Mouse (Mus musculus) ovary, adult 2 months (tissue): ENCODE results near the gene Hsd17b12. TPM values are rescaled to one million over a fixed set of nuclear protein-coding genes. Genes with fewer than 3 reads are reported as not detected.

ENCODE experiments used
- polyA plus RNA-seq: library from polyadenylated mRNA; depleted of rRNA; stranded (reverse); fragments of >200 nt; gene quantifications from 2 replicates; pipeline ENCODE4 v1.2.3, GENCODE M21; 2012; rRNA removed

The Hsd17b12 gene
- 15.8 and 22.8 TPM in 2 replicates for polyA plus RNA-seq

DNA sequence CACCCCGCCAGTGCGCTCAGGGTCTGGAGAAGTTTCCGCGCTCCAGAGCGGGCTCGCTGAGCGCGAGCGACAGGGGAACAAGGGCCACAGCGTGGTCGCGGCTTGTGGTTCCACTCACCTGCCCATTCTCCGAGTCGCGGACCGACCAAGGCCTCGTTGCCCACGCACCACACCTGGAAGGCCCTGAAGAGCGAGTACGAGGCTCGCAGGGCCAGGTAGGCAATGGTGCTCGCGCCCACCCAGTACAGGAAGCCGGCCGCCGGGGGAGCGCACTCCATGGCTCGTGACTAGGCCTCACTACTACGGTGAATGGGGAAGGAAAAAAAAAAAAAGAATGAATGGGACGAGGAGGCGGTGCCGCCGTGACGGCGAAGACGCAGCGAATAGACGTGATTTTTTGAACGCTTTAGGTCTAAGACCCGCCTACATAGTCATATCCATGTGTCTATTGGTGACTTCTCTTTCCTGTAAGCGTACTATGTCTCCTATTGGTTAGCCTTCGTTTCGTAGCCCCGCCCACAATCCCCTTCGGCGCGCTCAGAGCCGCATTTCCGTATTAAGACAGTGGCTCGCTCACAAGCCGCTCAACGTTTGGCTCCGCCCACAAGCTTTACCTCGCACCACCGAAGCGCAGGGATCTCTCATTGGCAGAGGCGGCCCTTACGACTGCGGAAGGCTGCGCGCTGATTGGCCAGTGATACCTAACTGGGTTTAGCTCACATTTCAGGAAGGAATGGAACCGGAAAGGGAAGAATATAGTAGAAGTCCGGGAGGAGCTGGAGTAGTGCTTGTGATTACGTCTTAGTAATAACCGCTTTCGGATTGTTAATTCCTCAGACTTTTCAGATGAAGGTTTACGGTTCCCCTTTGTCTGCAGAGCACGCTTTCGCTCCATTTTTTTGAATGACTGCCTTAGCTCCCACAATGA, at the start of gene Hsd17b12:
Gene Hsd17b12, minus strand, starts transcription at position 373 of the 928 bp plus-strand sequence.

GRCm38 (mm10) chr2:94010335-94011291, 147.2 kb downstream of the Hsd17b12 start, which contains the start of gene Alkbh3:
Gene Alkbh3 (minus strand): TSS chr2:94010807.

DNA sequence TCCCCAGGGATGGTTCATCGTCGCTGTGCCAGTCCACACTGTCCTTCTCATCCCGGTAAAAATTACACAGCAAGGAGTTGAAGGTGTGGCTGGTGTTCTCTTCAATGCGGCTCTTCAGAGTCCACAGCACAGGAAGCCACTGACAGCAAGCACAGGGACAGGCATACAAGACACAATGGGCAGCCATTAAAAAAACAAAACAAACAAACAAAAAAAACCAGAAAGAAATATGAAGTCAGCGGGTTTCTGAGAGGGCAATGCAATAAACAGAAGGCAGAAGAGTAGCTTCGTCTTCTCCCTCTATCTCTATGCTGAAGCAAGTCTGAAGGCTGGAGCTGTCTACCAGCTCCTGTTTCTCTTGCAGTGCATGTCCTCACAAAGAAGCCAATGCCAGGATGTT, 161.5 kb downstream of the Hsd17b12 start, which contains the start of gene Gm27027:
Gene Gm27027, minus strand, starts transcription at position 101 of the 400 bp plus-strand sequence.

Other genes starting within 250 kb of the Hsd17b12 start
- 55.6 and 61.4 TPM in 2 replicates for gene Gm13889, start 200.8 kb downstream of the Hsd17b12 start, polyA plus RNA-seq
- gene Gm27027, start 161.6 kb downstream of the Hsd17b12 start, polyA plus RNA-seq = not detected in 2 replicates
- gene Alkbh3, start 147.2 kb downstream of the Hsd17b12 start, polyA plus RNA-seq = 29.9 and 38.3 TPM in 2 replicates
- 14.9 and 16.6 TPM in 2 replicates for gene Ttc17, start 248.7 kb upstream of the Hsd17b12 start, polyA plus RNA-seq